Mouse (Mus musculus) CH12.LX (cell line): ENCODE results near the gene Mybpc3. TPM values are rescaled to one million over a fixed set of nuclear protein-coding genes. Genes with fewer than 3 reads are reported as not detected.

Source experiments
- DNase-seq: peaks from one replicate; pipeline ENCODE4 v3.0.0-alpha.2; 2013; ENCODE audit errors: extremely low read depth
- H3K27ac ChIP-seq: 2 replicates; pipeline ENCODE4 v1.5.1; 2012; ENCODE audit warnings: low read depth, mild to moderate bottlenecking, control low read depth, moderate library complexity; ENCODE audit not compliant: insufficient read depth
- H3K27me3 ChIP-seq: replicated peaks from 2 replicates; pipeline ENCODE3; 2012; ENCODE audit warnings: inconsistent platforms
- H3K36me3 ChIP-seq, 2 experiments: replicated peaks in 1 of 2; 2 replicates each; pipeline versions ENCODE3 to v1.6.1; 2012; ENCODE audit warnings: inconsistent platforms in 1 of 2, low read length in 1 of 2, mild to moderate bottlenecking in 1 of 2, mixed read lengths in 1 of 2, moderate library complexity in 1 of 2; ENCODE audit not compliant: control insufficient read depth in 1 of 2, insufficient read depth in 1 of 2
- H3K4me1 ChIP-seq, 2 experiments: 2 replicates each; pipeline ENCODE4 v1.6.1; 2012; ENCODE audit warnings: inconsistent platforms in 1 of 2, moderate library complexity in 1 of 2; ENCODE audit not compliant: insufficient read depth in 2 of 2, control insufficient read depth in 1 of 2
- H3K4me2 ChIP-seq: 2 replicates; pipeline ENCODE4 v1.6.1; 2012; ENCODE audit warnings: low read depth, mild to moderate bottlenecking, control low read depth; ENCODE audit not compliant: poor library complexity, insufficient read depth, severe bottlenecking
- H3K4me3 ChIP-seq, 3 experiments: fragments of 150-350 bp in 1 of 3; sonication (generic) in 1 of 3; replicated peaks in 1 of 3; 2 replicates each; pipeline versions ENCODE3 to v1.5.1; 2011 to 2012; ENCODE audit warnings: low read depth in 2 of 3, low read length in 2 of 3, mild to moderate bottlenecking in 2 of 3, moderate library complexity in 2 of 3, control low read depth in 1 of 3, improper control_type of control experiment in 1 of 3, inconsistent platforms in 1 of 3, mixed read lengths in 1 of 3; ENCODE audit not compliant: poor library complexity in 1 of 3
- H3K79me2 ChIP-seq: replicated peaks from 2 replicates; pipeline ENCODE4 v1.6.1; 2012; ENCODE audit warnings: mild to moderate bottlenecking, moderate library complexity; ENCODE audit not compliant: control insufficient read depth, poor library complexity, insufficient read depth, severe bottlenecking; ENCODE audit errors: extremely low read depth
- H3K9ac ChIP-seq: 2 replicates; pipeline ENCODE4 v1.6.1; 2012; ENCODE audit warnings: low read depth, mild to moderate bottlenecking, control low read depth, moderate library complexity; ENCODE audit not compliant: insufficient read depth
- H3K9me3 ChIP-seq: replicated peaks from 2 replicates; pipeline ENCODE3; 2012; ENCODE audit warnings: low read length, inconsistent platforms, mixed read lengths
- CHD1 ChIP-seq: IDR thresholded peaks from 2 replicates; pipeline ENCODE4 v1.6.1; 2012; ENCODE audit warnings: low read depth, low read length, improper control_type of control experiment, inconsistent platforms
- CTCF ChIP-seq, 2 experiments: IDR thresholded peaks in 1 of 2; conservative IDR thresholded peaks in 1 of 2; 2 replicates each; pipeline ENCODE4 v1.5.1; 2011 to 2012; ENCODE audit warnings: low read depth in 2 of 2, low read length in 2 of 2, improper control_type of control experiment in 1 of 2, inconsistent platforms in 1 of 2, mild to moderate bottlenecking in 1 of 2, moderate library complexity in 1 of 2
- E2F4 ChIP-seq: IDR thresholded peaks from 2 replicates; pipeline ENCODE4 v1.6.1; 2011; ENCODE audit warnings: low read depth, low read length, improper control_type of control experiment; ENCODE audit not compliant: insufficient replicate concordance
- ELF1 ChIP-seq: IDR thresholded peaks from 2 replicates; pipeline ENCODE4 v1.6.1; 2014; ENCODE audit warnings: low read depth, mild to moderate bottlenecking, inconsistent platforms, low read length, improper control_type of control experiment
- KAT2A ChIP-seq: IDR thresholded peaks from 2 replicates; pipeline ENCODE4 v1.6.1; 2012; ENCODE audit warnings: low read length, improper control_type of control experiment, inconsistent platforms; ENCODE audit not compliant: insufficient replicate concordance
- MAFK ChIP-seq: IDR thresholded peaks from 2 replicates; pipeline ENCODE4 v1.6.1; 2011; ENCODE audit warnings: low read length, improper control_type of control experiment; ENCODE audit not compliant: insufficient replicate concordance
- MAX ChIP-seq: IDR thresholded peaks from 2 replicates; pipeline ENCODE4 v1.6.1; 2011; ENCODE audit warnings: low read length, improper control_type of control experiment
- MEF2A ChIP-seq: IDR thresholded peaks from 2 replicates; pipeline ENCODE4 v1.6.1; 2014; ENCODE audit warnings: low read depth, mild to moderate bottlenecking, inconsistent platforms, low read length, improper control_type of control experiment, borderline replicate concordance
- MXI1 ChIP-seq: IDR thresholded peaks from 2 replicates; pipeline ENCODE4 v1.6.1; 2011; ENCODE audit warnings: mild to moderate bottlenecking, low read depth, low read length, improper control_type of control experiment
- RAD21 ChIP-seq: IDR thresholded peaks from 2 replicates; pipeline ENCODE4 v1.6.1; 2011; ENCODE audit warnings: low read depth, mild to moderate bottlenecking, low read length, improper control_type of control experiment, moderate library complexity
- SIN3A ChIP-seq: IDR thresholded peaks from 2 replicates; pipeline ENCODE4 v1.6.1; 2012; ENCODE audit warnings: low read length, improper control_type of control experiment, inconsistent platforms
- SMC3 ChIP-seq: IDR thresholded peaks from 2 replicates; pipeline ENCODE4 v1.6.1; 2011; ENCODE audit warnings: low read depth, low read length, improper control_type of control experiment
- TBP ChIP-seq: conservative IDR thresholded peaks from 2 replicates; pipeline ENCODE4 v1.6.1; 2011; ENCODE audit warnings: low read depth, low read length, improper control_type of control experiment
- TCF12 ChIP-seq: IDR thresholded peaks from 2 replicates; pipeline ENCODE4 v1.6.1; 2014; ENCODE audit warnings: low read depth, mild to moderate bottlenecking, inconsistent platforms, low read length, improper control_type of control experiment
- UBTF ChIP-seq: IDR thresholded peaks from 2 replicates; pipeline ENCODE4 v1.6.1; 2012; ENCODE audit warnings: low read depth, mild to moderate bottlenecking, inconsistent platforms, low read length, improper control_type of control experiment, moderate library complexity
- USF1 ChIP-seq: IDR thresholded peaks from 2 replicates; pipeline ENCODE4 v1.6.1; 2014; ENCODE audit warnings: low read depth, mild to moderate bottlenecking, inconsistent platforms, low read length, improper control_type of control experiment
- USF2 ChIP-seq: conservative IDR thresholded peaks from 2 replicates; pipeline ENCODE4 v1.6.1; 2011; ENCODE audit warnings: low read depth, low read length, improper control_type of control experiment
- ZMIZ1 ChIP-seq: IDR thresholded peaks from 2 replicates; pipeline ENCODE4 v1.6.1; 2012; ENCODE audit warnings: low read depth, mild to moderate bottlenecking, inconsistent platforms, low read length, improper control_type of control experiment
- dilution Hi-C: fragments of 300-500 bp; cut with MboI; formaldehyde crosslinking; loops from 2 replicates; pipeline ENCODE4 v1.14.3; 2020; ENCODE audit warnings: low sequenced_read_pairs; ENCODE audit not compliant: extremely low pct_unique_long_range_greater_than_20kb, extremely low pct_ligation_motif_present
- in situ Hi-C: fragments of 300-500 bp; cut with MboI; formaldehyde crosslinking; loops from 3 replicates; pipeline ENCODE4 v1.14.3; 2019; ENCODE audit warnings: low sequenced_read_pairs, low pct_ligation_motif_present, low pct_unique_long_range_greater_than_20kb, mixed read lengths
- polyA plus RNA-seq: library from polyadenylated mRNA; unstranded; fragments of >175 nt; gene quantifications from 2 replicates; pipeline ENCODE4 v1.2.1, GENCODE M21; 2012; ENCODE audit warnings: low read depth; ENCODE audit not compliant: insufficient read length
- total RNA-seq, 2 experiments: library from RNA; depleted of rRNA; stranded (reverse); fragments of 300-350 nt in 1 of 2; fragments of >200 nt in 1 of 2; gene quantifications; 2 replicates each; pipeline ENCODE4 v1.2.3; 2012 to 2014

The Mybpc3 gene
- total and polyA plus RNA-seq, 3 experiments: 0.04 to 0.27 (median 0.07) TPM

DNA sequence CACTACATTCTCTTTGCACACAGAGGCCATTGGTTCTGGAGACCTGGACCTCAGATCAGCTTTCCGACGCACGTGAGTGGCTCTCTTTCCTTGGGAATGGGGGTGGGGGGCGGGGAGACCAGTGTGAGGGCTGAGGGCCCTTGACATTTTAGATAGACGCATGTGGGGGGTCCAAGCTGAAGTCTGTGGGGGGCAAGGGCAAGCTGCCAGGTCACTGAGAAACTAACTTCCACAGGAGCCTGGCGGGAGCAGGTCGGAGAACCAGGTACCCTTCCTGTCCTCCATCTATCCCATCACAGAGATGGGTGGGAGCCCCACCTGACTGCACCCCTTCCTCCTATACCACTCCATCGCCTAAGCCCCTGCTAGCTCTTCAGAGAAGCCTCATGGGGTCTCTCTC lies 3.6 kb downstream of the Mybpc3 start:
- Histone ChIP-seq H3K36me3 (peaks cover 2 to 41% of the 10 kb centered on the region in 2 experiments), H3K79me2 (no peaks in the 10 kb centered on the region), H3K9ac (no peak overlapping the region), H3K4me2 (no peak overlapping the region), H3K9me3 (no peaks in the 10 kb centered on the region), H3K4me1 (peaks cover 0 to 3% of the 10 kb centered on the region in 2 experiments; a peak in 1 of 4 replicates), H3K4me3 (no peak overlapping the region), H3K27me3 (no peaks in the 10 kb centered on the region), H3K27ac (no peak overlapping the region)
- DNase-seq: no peak
- dilution Hi-C loops: no loop called here
- TF ChIP-seq MEF2A (no peak), ZMIZ1 (no peak), CTCF (conservative IDR thresholded peaks at IDR 0.05 in 1 of 2, IDR thresholded peaks at IDR 0.05 in 1 of 2; ENCODE audit: low read depth in 2 of 2, low read length in 2 of 2) (no peak), RAD21 (no peak), SMC3 (no peak), ELF1 (no peak), USF1 (no peak), CHD1 (no peak), E2F4 (no peak), TBP (no peak), MXI1 (no peak), KAT2A (no peak)
- in situ Hi-C loops: no loop called here

DNA sequence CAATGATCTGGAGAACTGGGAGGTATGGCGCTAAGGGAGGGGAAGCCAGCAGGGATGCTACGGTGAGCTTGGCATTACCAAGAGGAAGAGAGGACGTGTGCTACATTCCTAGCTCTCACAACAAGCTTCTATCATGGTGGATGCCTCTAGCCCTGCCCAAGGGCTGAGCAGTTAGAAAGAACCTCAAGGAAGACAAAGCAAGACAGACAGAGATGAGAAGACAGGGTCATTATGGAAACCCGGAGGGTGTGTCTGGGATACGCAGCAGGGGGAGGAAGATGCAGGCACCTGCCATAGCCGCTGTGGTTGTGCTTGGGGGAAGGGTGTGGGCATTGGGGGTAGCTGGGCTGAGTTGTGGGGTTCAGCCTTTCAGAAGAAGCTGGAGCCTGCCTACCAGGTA lies 5.6 kb downstream of the Mybpc3 start:
- Histone ChIP-seq H3K9me3 (no peaks in the 10 kb centered on the region), H3K9ac (no peak overlapping the region), H3K36me3 (peaks cover 0 to 24% of the 10 kb centered on the region in 2 experiments), H3K4me1 (peaks cover 0 to 3% of the 10 kb centered on the region in 2 experiments; a peak in 1 of 4 replicates), H3K27ac (no peak overlapping the region), H3K4me3 (no peak overlapping the region), H3K79me2 (no peaks in the 10 kb centered on the region), H3K4me2 (no peak overlapping the region), H3K27me3 (no peaks in the 10 kb centered on the region)
- no peak for DNase-seq
- in situ Hi-C loops (no loop called here), dilution Hi-C loops (no loop called here)
- TF ChIP-seq E2F4 (no peak), KAT2A (no peak), TCF12 (no peak), MAX (no peak), UBTF (no peak), USF2 (no peak), MAFK (no peak), SIN3A (no peak)
